Mouse (Mus musculus) embryonic facial prominence, embryonic 10.5 days (tissue): ENCODE data around the gene Sorbs1. TPM values are rescaled to one million over a fixed set of nuclear protein-coding genes. Genes with fewer than 3 reads are reported as not detected.
A peak's percentile ranks its signal among the peaks of the same experiment; 100 is the strongest.

Experiments used
- DNase-seq: peaks from one replicate; pipeline ENCODE4 v3.0.0-alpha.2; 2017; ENCODE audit warnings: low spot score
- H3K27ac ChIP-seq: fragments of 300-500 bp; sonication (generic); replicated peaks from 2 replicates; pipeline ENCODE4 v1.5.1; 2016; ENCODE audit warnings: mild to moderate bottlenecking
- H3K27me3 ChIP-seq: fragments of 300-500 bp; sonication (generic); replicated peaks from 2 replicates; pipeline ENCODE4 v1.6.1; 2016; ENCODE audit warnings: low read depth, mild to moderate bottlenecking; ENCODE audit not compliant: poor library complexity, severe bottlenecking
- H3K36me3 ChIP-seq: fragments of 300-500 bp; sonication (generic); replicated peaks from 2 replicates; pipeline ENCODE4 v1.6.1; 2016; ENCODE audit warnings: mild to moderate bottlenecking, moderate library complexity
- H3K4me1 ChIP-seq: fragments of 300-500 bp; sonication (generic); 2 replicates; pipeline ENCODE4 v1.6.1; 2016
- H3K4me3 ChIP-seq: fragments of 300-500 bp; sonication (generic); 2 replicates; pipeline ENCODE4 v1.5.1; 2016; ENCODE audit warnings: mild to moderate bottlenecking, moderate library complexity
- H3K9me3 ChIP-seq: fragments of 300-500 bp; sonication (generic); 2 replicates; pipeline ENCODE4 v1.6.1; 2016; ENCODE audit warnings: mild to moderate bottlenecking
- WGBS: fragments of 180-500 bp; shearing (Covaris S2); methylation state at CpG from one replicate; pipeline ENCODE4 v1.1.7; 2016; 5-methylcytosine and 5-hydroxymethylcytosine counted together
- polyA plus RNA-seq: library from polyadenylated mRNA; unstranded; fragments of >200 nt; fragmentation: Nextera tagmentation; extraction: Ambion mirVana; gene quantifications from 2 replicates; pipeline ENCODE4 v1.2.1, GENCODE M21; 2016

Gene Sorbs1
- polyA plus RNA-seq, 1 experiment from 2014 or later, result 40.7 TPM

GRCm38 (mm10) chr19:40268493-40268892 is 245.1 kb downstream of the Sorbs1 start:
- H3K4me1 ChIP-seq, result peaks cover 21% of the 10 kb centered on the region
- H3K9me3 ChIP-seq, result no peaks in the 10 kb centered on the region
- DNase-seq, result no peak
- no peaks in the 10 kb centered on the region; the same call in 1 of the 2 replicates for H3K36me3 ChIP-seq
- 86% methylated on average over 3 of the region's 3 CpGs for WGBS
- no peak overlapping the region for H3K4me3 ChIP-seq
- H3K27ac ChIP-seq, result no peak overlapping the region
- peaks cover 41% of the 10 kb centered on the region for H3K27me3 ChIP-seq

GRCm38 (mm10) chr19:40267380-40267779 is 246.2 kb downstream of the Sorbs1 start:
- WGBS, result 84% methylated on average over 1 of the region's 1 CpGs
- Histone ChIP-seq H3K27ac (no peak overlapping the region), H3K9me3 (no peaks in the 10 kb centered on the region), H3K36me3 (no peaks in the 10 kb centered on the region; the same call in 1 of the 2 replicates), H3K4me3 (no peak overlapping the region), H3K27me3 (peaks cover 31% of the 10 kb centered on the region), H3K4me1 (peaks cover 21% of the 10 kb centered on the region)
- DNase-seq, result no peak

GRCm38 (mm10) chr19:40259485-40259884 is 254.1 kb downstream of the Sorbs1 start:
- H3K4me1 ChIP-seq, result peaks cover 11% of the 10 kb centered on the region
- WGBS, result 94% methylated on average over 1 of the region's 1 CpGs
- no peak overlapping the region for H3K27ac ChIP-seq
- no peak overlapping the region for H3K4me3 ChIP-seq
- no peaks in the 10 kb centered on the region for H3K9me3 ChIP-seq
- no peaks in the 10 kb centered on the region for H3K27me3 ChIP-seq
- DNase-seq, result no peak
- H3K36me3 ChIP-seq, result peaks cover 3% of the 10 kb centered on the region; the same call in 1 of the 2 replicates

- Histone ChIP-seq H3K27ac (no peak overlapping the region), H3K36me3 (peaks cover 3% of the 10 kb centered on the region; the same call in 1 of the 2 replicates), H3K4me3 (no peak overlapping the region), H3K9me3 (no peaks in the 10 kb centered on the region), H3K4me1 (peaks cover 23% of the 10 kb centered on the region), H3K27me3 (no peaks in the 10 kb centered on the region)
- 53% methylated on average over 4 of the region's 4 CpGs for WGBS
- no peak for DNase-seq
Observed at GRCm38 (mm10) chr19:40257396-40257795, 256.2 kb downstream of the Sorbs1 start.

GRCm38 (mm10) chr19:40256376-40257050 is 257.1 kb downstream of the Sorbs1 start:
- Histone ChIP-seq H3K36me3 (peaks cover 3% of the 10 kb centered on the region; the same call in 1 of the 2 replicates), H3K9me3 (no peaks in the 10 kb centered on the region), H3K4me1 (peaks cover 23% of the 10 kb centered on the region), H3K27me3 (no peaks in the 10 kb centered on the region), H3K27ac (no peak overlapping the region), H3K4me3 (no peak overlapping the region)
- 72% methylated on average over 2 of the region's 2 CpGs for WGBS
- DNase-seq, result no peak

- no peak for DNase-seq
- peaks cover 3% of the 10 kb centered on the region; the same call in 1 of the 2 replicates for H3K36me3 ChIP-seq
- H3K27ac ChIP-seq, result no peak overlapping the region
- 76% methylated on average over 1 of the region's 1 CpGs for WGBS
- H3K9me3 ChIP-seq, result no peaks in the 10 kb centered on the region
- H3K4me3 ChIP-seq, result no peak overlapping the region
- peaks cover 23% of the 10 kb centered on the region for H3K4me1 ChIP-seq
- H3K27me3 ChIP-seq, result no peaks in the 10 kb centered on the region
Observed at GRCm38 (mm10) chr19:40255561-40255960, 258.0 kb downstream of the Sorbs1 start.

GRCm38 (mm10) chr19:40254741-40255140 is 258.8 kb downstream of the Sorbs1 start:
- Histone ChIP-seq H3K9me3 (no peaks in the 10 kb centered on the region), H3K27me3 (no peaks in the 10 kb centered on the region), H3K27ac (no peak overlapping the region), H3K4me3 (no peak overlapping the region), H3K36me3 (peaks cover 3% of the 10 kb centered on the region; the same call in 1 of the 2 replicates), H3K4me1 (peaks cover 23% of the 10 kb centered on the region)
- 74% methylated on average over 3 of the region's 3 CpGs for WGBS
- no peak for DNase-seq

GRCm38 (mm10) chr19:40253768-40254167 is 259.8 kb downstream of the Sorbs1 start:
- H3K4me3 ChIP-seq, result no peak overlapping the region
- peak; percentile 57 for DNase-seq
- 33% methylated on average over 13 of the region's 13 CpGs for WGBS

GRCm38 (mm10) chr19:40251115-40251514 is 262.5 kb downstream of the Sorbs1 start:
- WGBS, result 89% methylated on average over 4 of the region's 4 CpGs

More at GRCm38 (mm10) chr19:40253768-40254167, 259.8 kb downstream of the Sorbs1 start:
- no peaks in the 10 kb centered on the region for H3K27me3 ChIP-seq
- H3K9me3 ChIP-seq, result no peaks in the 10 kb centered on the region
- H3K36me3 ChIP-seq, result peaks cover 3% of the 10 kb centered on the region; the same call in 1 of the 2 replicates
- H3K27ac ChIP-seq, result peak overlapping the region; percentile 27
- H3K4me1 ChIP-seq, result peaks cover 23% of the 10 kb centered on the region

GRCm38 (mm10) chr19:40249352-40249751 is 264.2 kb downstream of the Sorbs1 start:
- Histone ChIP-seq H3K27ac (no peak overlapping the region), H3K4me3 (no peak overlapping the region), H3K9me3 (no peaks in the 10 kb centered on the region), H3K27me3 (no peaks in the 10 kb centered on the region), H3K4me1 (peaks cover 11% of the 10 kb centered on the region), H3K36me3 (no peaks in the 10 kb centered on the region)
- DNase-seq, result no peak
- WGBS, result 82% methylated on average over 11 of the region's 11 CpGs

More at GRCm38 (mm10) chr19:40251115-40251514, 262.5 kb downstream of the Sorbs1 start:
- Histone ChIP-seq H3K36me3 (no peaks in the 10 kb centered on the region), H3K9me3 (no peaks in the 10 kb centered on the region), H3K4me1 (peaks cover 16% of the 10 kb centered on the region), H3K4me3 (no peak overlapping the region), H3K27ac (no peak overlapping the region), H3K27me3 (no peaks in the 10 kb centered on the region)
- no peak for DNase-seq

- no peak overlapping the region for H3K4me3 ChIP-seq
- DNase-seq, result no peak
- no peaks in the 10 kb centered on the region for H3K36me3 ChIP-seq
- H3K9me3 ChIP-seq, result no peaks in the 10 kb centered on the region
- H3K4me1 ChIP-seq, result peaks cover 4% of the 10 kb centered on the region
- no peaks in the 10 kb centered on the region for H3K27me3 ChIP-seq
- no peak overlapping the region for H3K27ac ChIP-seq
- 94% methylated on average over 5 of the region's 5 CpGs for WGBS
Observed at GRCm38 (mm10) chr19:40248476-40248875, 265.1 kb downstream of the Sorbs1 start.

- Histone ChIP-seq H3K9me3 (no peaks in the 10 kb centered on the region), H3K4me3 (no peak overlapping the region), H3K36me3 (peaks cover 3% of the 10 kb centered on the region; the same call in 1 of the 2 replicates), H3K27me3 (no peaks in the 10 kb centered on the region), H3K4me1 (no peaks in the 10 kb centered on the region), H3K27ac (no peak overlapping the region)
- 66% methylated on average over 5 of the region's 5 CpGs for WGBS
- no peak for DNase-seq
Observed at GRCm38 (mm10) chr19:40247268-40247666, 266.3 kb downstream of the Sorbs1 start.

- 88% methylated on average over 7 of the region's 7 CpGs for WGBS
Observed at GRCm38 (mm10) chr19:40246646-40247267, 266.8 kb downstream of the Sorbs1 start.

More at GRCm38 (mm10) chr19:40246646-40247267, 266.8 kb downstream of the Sorbs1 start:
- Histone ChIP-seq H3K4me3 (no peak overlapping the region), H3K27ac (no peak overlapping the region), H3K9me3 (no peaks in the 10 kb centered on the region), H3K27me3 (no peaks in the 10 kb centered on the region), H3K36me3 (peaks cover 6% of the 10 kb centered on the region; the same call in 1 of the 2 replicates), H3K4me1 (no peaks in the 10 kb centered on the region)
- no peak for DNase-seq
